Mouse (Mus musculus) liver, embryonic 14.5 days (tissue): Measurements from ENCODE around the gene Ccdc114. TPM values are rescaled to one million over a fixed set of nuclear protein-coding genes. Genes with fewer than 3 reads are reported as not detected.

Experiments used
- ATAC-seq: fragments of 200-750 bp; cut with Nextera tagmentation; 2 replicates; pipeline ENCODE4 v1.8.0; 2017; ENCODE audit warnings: moderate number of reproducible peaks, mild to moderate bottlenecking, moderate library complexity; ENCODE audit not compliant: insufficient read depth
- DNase-seq, 3 experiments: peaks; one replicate each; pipeline ENCODE4 v3.0.0-alpha.2; 2012 to 2013; ENCODE audit warnings: low read depth in 3 of 3, low spot score in 3 of 3
- H3K27ac ChIP-seq: fragments of 300-500 bp; sonication (generic); 2 replicates; pipeline ENCODE4 v1.5.1; 2014; ENCODE audit warnings: moderate library complexity, mild to moderate bottlenecking, control low read depth, inconsistent platforms
- H3K27me3 ChIP-seq: fragments of 300-500 bp; sonication (generic); 2 replicates; pipeline ENCODE4 v1.6.1; 2014; ENCODE audit warnings: mild to moderate bottlenecking, low read length, moderate library complexity; ENCODE audit not compliant: control insufficient read depth, insufficient read depth
- H3K36me3 ChIP-seq: fragments of 300-500 bp; sonication (generic); replicated peaks from 2 replicates; pipeline ENCODE4 v1.6.1; 2014; ENCODE audit warnings: low read depth; ENCODE audit not compliant: control insufficient read depth, insufficient read depth
- H3K4me1 ChIP-seq, 2 experiments: fragments of 200-500 bp in 1 of 2; fragments of 300-500 bp in 1 of 2; sonication (generic) in 1 of 2; replicated peaks; 2 replicates each; pipeline ENCODE4 v1.6.1; 2012 to 2014; ENCODE audit warnings: antibody characterized with exemption in 1 of 2, inconsistent platforms in 1 of 2, low read length in 1 of 2; ENCODE audit not compliant: control insufficient read depth in 2 of 2, insufficient read depth in 2 of 2
- H3K4me2 ChIP-seq: fragments of 300-500 bp; sonication (generic); 2 replicates; pipeline ENCODE4 v1.6.1; 2014; ENCODE audit warnings: low read depth, mild to moderate bottlenecking, control low read depth, moderate library complexity
- H3K4me3 ChIP-seq, 2 experiments: fragments of 200-500 bp in 1 of 2; fragments of 300-500 bp in 1 of 2; sonication (generic) in 1 of 2; 2 replicates each; pipeline ENCODE4 v1.5.1; 2012 to 2014; ENCODE audit warnings: low read depth in 2 of 2, low read length in 2 of 2, mild to moderate bottlenecking in 2 of 2, control low read depth in 1 of 2, inconsistent platforms in 1 of 2, moderate library complexity in 1 of 2; ENCODE audit not compliant: insufficient read depth in 1 of 2
- H3K9ac ChIP-seq: fragments of 300-500 bp; sonication (generic); replicated peaks from 2 replicates; pipeline ENCODE4 v1.6.1; 2014; ENCODE audit warnings: mild to moderate bottlenecking, control low read depth, moderate library complexity
- H3K9me3 ChIP-seq: fragments of 300-500 bp; sonication (generic); 2 replicates; pipeline ENCODE4 v1.6.1; 2016; ENCODE audit warnings: low read length, mixed read lengths; ENCODE audit not compliant: control insufficient read depth
- CTCF ChIP-seq: IDR thresholded peaks from 2 replicates; pipeline ENCODE4 v1.5.1; 2016; ENCODE audit warnings: antibody characterized with exemption, low read depth, control low read depth
- EP300 ChIP-seq: IDR thresholded peaks from 2 replicates; pipeline ENCODE4 v1.6.1; 2016; ENCODE audit warnings: antibody characterized with exemption, low read depth
- WGBS: fragments of 180-500 bp; shearing (Covaris S2); extraction: QIAGEN DNeasy Blood & Tissue Kit; methylation state at CpG from one replicate; pipeline ENCODE4 v1.1.7; 2014; ENCODE audit not compliant: insufficient replicate concordance; 5-methylcytosine and 5-hydroxymethylcytosine counted together
- polyA plus RNA-seq, 2 experiments: library from polyadenylated mRNA; depleted of rRNA in 1 of 2; stranded (reverse) in 1 of 2; unstranded in 1 of 2; fragments of >200 nt; fragmentation: Nextera tagmentation in 1 of 2; extraction: Ambion mirVana in 1 of 2; gene quantifications; 2 replicates each; pipeline versions ENCODE4 v1.2.1 to v1.2.3; 2012 to 2014

The Ccdc114 gene
- polyA plus RNA-seq, 2 experiments, result 1.0 to 1.2 TPM

DNA sequence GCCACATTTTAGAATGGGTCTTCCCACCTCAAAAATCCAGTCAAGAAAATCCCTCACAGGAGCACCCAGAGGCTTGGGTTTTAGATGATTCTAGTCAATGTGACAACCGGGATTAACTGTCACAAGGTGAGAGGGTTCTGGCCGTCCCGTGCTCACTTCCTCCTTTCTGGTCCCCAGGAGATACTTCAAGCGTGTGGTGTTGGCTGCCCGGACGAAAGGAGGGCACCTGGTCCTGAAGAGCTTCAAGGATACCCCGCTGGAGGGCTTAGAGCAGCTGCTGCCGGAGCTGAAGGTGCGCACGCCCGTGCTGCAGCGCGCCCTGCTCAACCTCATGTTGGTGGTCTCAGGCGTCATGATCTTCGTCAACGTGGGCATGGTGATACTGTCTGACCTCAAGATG, 14.7 kb upstream of the Ccdc114 start:
- Histone ChIP-seq H3K4me3 (no peak overlapping the region), H3K27ac (no peak overlapping the region), H3K4me2 (no peak overlapping the region), H3K9ac (no peak overlapping the region), H3K9me3 (no peaks in the 10 kb centered on the region), H3K27me3 (no peaks in the 10 kb centered on the region), H3K4me1 (no peaks in the 10 kb centered on the region), H3K36me3 (no peaks in the 10 kb centered on the region; the same call in 1 of the 2 replicates)
- 76% methylated on average over 16 of the region's 16 CpGs for WGBS
- no peak for DNase-seq
- no peak for TF ChIP-seq EP300
- no peak for TF ChIP-seq CTCF
- ATAC-seq, result no peak

DNA sequence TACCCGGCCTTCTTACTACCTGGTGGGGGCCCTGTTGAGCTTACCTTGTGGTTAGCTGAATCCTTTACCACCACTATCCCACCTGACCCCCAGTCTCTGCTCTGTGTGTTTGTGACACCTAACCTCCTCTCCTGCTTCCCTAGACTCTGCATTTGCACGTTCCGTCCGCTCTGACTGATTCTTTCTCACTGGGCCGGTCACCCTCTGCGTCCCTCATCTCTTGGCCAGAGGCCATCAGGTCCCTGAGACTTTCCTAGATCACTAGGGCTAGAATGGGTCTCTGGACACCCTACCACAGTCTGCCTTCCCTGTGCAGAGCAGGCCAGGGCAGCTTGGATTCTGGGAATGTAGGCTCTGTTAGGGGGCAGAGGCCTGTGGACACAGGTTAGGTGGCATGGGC, 9.8 kb upstream of the Ccdc114 start:
- Histone ChIP-seq H3K27me3 (no peaks in the 10 kb centered on the region), H3K27ac (no peak overlapping the region), H3K9me3 (no peaks in the 10 kb centered on the region), H3K36me3 (no peaks in the 10 kb centered on the region), H3K4me3 (no peak overlapping the region), H3K4me2 (no peak overlapping the region), H3K9ac (no peak overlapping the region), H3K4me1 (peaks cover 0 to 2% of the 10 kb centered on the region in 2 experiments; a peak in 2 of 4 replicates)
- TF ChIP-seq EP300 (no peak), CTCF (no peak)
- no peak for ATAC-seq
- WGBS, result 68% methylated on average over 6 of the region's 6 CpGs
- DNase-seq, result no peak

DNA sequence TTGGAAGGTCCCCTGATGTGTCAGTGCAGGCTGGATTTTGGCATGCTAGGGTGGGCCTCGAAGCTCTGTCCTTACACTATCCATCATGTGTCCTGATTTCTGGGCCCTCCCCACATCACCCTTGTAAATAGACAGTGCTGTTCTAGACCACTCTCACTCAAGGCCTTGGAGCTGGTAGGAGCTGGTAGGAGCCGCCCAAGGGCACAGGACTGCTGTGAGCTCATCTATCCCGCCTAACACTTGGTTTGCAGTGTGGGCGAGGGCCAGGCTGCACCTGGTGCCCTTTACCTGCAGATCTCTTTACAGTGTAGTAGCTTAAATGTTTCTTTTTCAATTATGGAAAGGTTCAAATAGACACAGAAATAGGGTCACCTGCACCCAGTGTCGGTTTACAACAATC, 8.9 kb upstream of the Ccdc114 start:
- 58% methylated on average over 5 of the region's 5 CpGs for WGBS

DNA sequence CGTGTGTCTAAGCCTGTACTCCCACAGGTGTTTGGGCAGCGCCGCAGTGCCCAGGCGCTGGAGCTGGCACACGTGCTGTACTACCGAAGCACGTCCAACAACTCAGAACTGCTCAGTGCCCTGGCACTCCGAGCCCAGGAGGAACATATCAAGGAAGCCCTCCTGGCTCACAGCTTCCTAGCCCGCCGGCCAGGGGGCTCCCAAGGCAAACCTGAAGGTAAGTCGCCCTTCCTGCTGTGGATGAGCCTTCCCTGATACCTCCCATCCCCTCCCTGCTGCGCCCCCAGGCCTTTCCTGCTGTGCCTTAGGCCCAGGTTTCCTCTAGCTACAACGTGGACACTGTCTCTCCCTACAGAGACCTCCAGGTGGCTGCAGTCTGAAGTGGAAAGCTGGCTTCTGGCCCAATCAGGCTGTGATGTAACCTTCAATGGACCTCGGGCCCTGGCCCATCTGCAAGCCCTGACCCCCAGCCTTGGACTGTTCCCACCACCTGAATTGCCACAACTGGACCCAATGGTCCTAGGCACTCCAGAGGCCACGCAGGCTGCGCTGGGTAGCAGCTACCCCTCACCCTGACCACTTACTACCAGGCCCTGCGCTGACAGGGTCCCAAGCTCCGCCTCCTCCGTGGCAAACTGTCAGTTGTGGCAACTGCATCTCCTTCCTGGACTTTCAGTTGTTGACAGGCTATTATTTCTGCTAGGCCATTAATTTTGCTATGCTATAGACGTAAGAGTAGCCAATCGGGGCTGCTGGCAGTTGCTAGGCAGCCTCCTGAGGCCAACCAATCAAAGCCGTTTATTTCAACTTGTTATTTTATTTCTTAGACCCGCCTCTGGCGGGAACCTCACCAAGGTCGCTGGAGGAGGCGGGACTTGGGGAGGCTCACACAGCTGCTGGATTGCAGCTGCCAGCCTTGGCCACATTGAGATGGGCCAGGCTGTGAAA, 7.5 kb upstream of the Ccdc114 start:
- no peak for TF ChIP-seq EP300
- peak; percentile 17; the same call in 1 of the 2 replicates for TF ChIP-seq CTCF
- 41% methylated on average over 26 of the region's 26 CpGs for WGBS
- H3K4me2 ChIP-seq, result peak overlapping the region; percentile 45
- peak overlapping the region; percentile 12 to 28 for H3K4me3 ChIP-seq
- H3K36me3 ChIP-seq, result no peaks in the 10 kb centered on the region
- no peaks in the 10 kb centered on the region for H3K27me3 ChIP-seq
- H3K9ac ChIP-seq, result peak overlapping the region; percentile 53
- H3K9me3 ChIP-seq, result no peaks in the 10 kb centered on the region
- ATAC-seq (peak; percentile 58), DNase-seq (peak; percentile 50 to 62 (median 59))
- peaks cover 2 to 18% of the 10 kb centered on the region in 2 experiments for H3K4me1 ChIP-seq
- no peak overlapping the region for H3K27ac ChIP-seq

More for the DNA sequence above, 8.9 kb upstream of the Ccdc114 start:
- TF ChIP-seq CTCF, result no peak
- no peak for TF ChIP-seq EP300
- H3K4me2 ChIP-seq, result no peak overlapping the region
- H3K27me3 ChIP-seq, result no peaks in the 10 kb centered on the region
- H3K9ac ChIP-seq, result no peak overlapping the region; the same call in 1 of the 2 replicates
- H3K4me3 ChIP-seq, result no peak overlapping the region
- DNase-seq (no peak), ATAC-seq (no peak)
- H3K27ac ChIP-seq, result no peak overlapping the region
- H3K9me3 ChIP-seq, result no peaks in the 10 kb centered on the region
- peaks cover 0 to 6% of the 10 kb centered on the region in 2 experiments; a peak in 2 of 4 replicates for H3K4me1 ChIP-seq
- no peaks in the 10 kb centered on the region for H3K36me3 ChIP-seq

DNA sequence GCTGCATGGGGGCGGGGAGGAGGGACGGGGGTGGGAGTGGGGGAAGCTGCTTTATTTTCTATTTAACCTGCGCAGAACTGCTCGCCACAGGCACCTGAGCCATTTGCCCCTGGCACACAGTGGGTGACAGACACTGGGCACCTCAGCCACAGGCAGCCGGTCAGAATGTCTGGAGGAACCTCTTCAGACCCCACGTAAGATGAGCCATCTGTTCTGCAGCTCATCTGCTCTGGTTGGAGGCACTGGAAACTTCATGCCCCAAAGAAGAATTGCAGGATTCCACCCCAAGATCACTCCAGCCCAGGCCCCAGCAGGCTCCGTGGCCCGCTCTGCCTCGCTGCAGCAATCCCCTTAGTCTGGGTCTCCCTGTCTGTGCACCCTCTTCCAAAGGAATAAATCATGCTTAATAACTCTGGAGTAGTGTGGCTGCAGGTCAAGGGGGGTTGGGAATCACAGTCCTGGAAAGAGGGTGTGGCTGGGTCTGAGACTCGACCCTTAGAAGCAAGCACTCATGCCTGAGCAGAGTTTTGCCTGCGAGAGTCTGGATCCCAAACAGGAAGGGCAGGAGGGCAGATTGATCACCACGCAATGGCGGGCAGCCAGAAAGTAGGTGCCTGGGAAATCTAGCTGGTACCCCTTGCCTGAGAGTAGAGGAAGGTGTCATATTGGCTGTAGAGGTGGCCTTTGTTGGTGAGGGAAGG, 6.7 kb upstream of the Ccdc114 start:
- no peaks in the 10 kb centered on the region for H3K36me3 ChIP-seq
- DNase-seq (no peak), ATAC-seq (no peak)
- WGBS, result 43% methylated on average over 13 of the region's 13 CpGs
- H3K9me3 ChIP-seq, result no peaks in the 10 kb centered on the region
- no peak overlapping the region for H3K27ac ChIP-seq
- TF ChIP-seq CTCF (no peak), EP300 (no peak)
- H3K4me2 ChIP-seq, result peak overlapping the region; percentile 45
- peak overlapping the region in 1 of 2 experiments; percentile 28; a peak in 1 of 4 replicates for H3K4me3 ChIP-seq
- H3K9ac ChIP-seq, result no peak overlapping the region; the same call in 1 of the 2 replicates
- H3K4me1 ChIP-seq, result peaks cover 9 to 26% of the 10 kb centered on the region in 2 experiments
- H3K27me3 ChIP-seq, result no peaks in the 10 kb centered on the region
